Mouse (Mus musculus) urinary bladder, postnatal 36 days (tissue): ENCODE results near the gene Abl2.
"Not testable (repeated sequence)": the region's sequence is repeated elsewhere in the genome, so short reads cannot be mapped to it uniquely, and the experiment has no call there.

Experiments
- DNase-seq, 2 experiments: peaks; one replicate each; pipeline ENCODE4 v3.0.0; 2022; ENCODE audit warnings: low spot score in 2 of 2, mixed read lengths in 1 of 2

Gene Abl2

DNA sequence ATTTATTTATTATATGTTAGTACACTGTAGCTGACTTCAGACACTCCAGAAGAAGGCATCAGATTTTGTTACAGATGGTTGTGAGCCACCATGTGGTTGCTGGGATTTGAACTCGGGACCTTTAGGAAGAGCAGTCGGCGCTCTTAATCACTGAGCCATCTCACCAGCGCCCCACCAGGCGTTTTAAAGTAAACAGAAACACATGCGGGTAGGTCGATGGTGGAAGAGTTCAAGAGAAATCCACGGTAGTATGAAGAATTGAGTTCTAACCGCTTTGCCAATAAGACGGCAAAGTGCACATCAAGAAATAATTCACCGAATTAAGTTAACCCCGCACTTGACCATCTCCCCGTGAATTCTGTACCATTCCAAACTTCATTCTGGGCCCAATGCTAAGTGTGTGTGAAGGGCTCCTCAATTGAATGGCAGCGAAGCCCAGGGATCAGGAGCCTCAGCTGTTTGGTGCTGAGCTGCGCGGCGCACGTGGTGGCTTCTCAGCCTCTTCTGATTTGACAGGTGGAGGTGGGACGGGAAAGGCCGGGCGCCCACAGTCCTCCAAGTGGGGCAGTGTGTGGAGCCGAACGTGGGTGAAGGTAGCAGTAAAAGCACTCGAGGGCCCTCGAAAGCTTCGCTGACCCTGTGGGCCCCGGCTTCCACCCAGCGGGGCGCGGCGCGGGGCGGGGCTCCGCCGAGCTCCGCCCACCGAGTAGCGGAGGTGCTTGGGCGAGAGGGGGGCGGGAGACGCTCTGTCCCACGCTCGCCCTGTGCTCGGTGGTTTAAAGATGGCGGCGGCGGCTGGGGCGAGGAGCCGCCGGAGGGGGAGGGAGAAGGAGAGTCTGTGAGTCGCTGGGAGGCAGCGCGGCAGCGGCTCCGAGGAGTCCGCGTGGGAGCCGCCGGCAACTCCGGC, at the start of gene Abl2:
Abl2 (plus strand) TSS at position 763 of the 907 bp plus-strand sequence.
- peak; percentile 82 to 85 for DNase-seq

DNA sequence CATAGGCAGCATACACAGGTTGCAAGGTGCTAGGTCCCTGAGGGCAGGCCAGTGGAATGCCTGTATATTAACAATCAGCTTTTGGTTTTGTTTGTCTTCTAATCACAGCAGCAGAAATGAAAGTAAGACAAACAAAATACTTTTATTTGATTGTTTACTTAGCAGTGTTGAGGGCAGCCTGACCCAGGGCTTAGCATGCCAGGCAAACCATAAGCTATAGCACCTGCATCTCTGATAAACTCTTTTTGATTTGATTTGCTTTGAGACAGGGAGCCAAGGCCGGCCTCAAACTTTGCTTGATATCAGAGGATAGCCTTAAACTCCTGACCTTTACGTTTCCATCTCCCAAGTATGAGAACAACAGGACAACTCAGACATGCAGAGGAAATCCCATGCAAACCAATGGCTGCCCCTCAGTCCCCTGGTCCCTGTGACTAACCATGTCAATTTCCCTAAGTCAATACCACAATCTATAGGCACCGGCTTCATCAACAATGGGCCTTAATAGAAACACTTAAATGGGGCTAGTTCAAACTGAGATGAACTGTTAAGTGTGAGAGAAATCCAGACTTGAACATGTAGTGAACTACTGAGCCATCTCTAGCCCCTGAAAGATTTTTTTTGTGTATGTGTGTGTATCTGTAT, 38.3 kb upstream of the Abl2 start:
- DNase-seq = no peak

DNA sequence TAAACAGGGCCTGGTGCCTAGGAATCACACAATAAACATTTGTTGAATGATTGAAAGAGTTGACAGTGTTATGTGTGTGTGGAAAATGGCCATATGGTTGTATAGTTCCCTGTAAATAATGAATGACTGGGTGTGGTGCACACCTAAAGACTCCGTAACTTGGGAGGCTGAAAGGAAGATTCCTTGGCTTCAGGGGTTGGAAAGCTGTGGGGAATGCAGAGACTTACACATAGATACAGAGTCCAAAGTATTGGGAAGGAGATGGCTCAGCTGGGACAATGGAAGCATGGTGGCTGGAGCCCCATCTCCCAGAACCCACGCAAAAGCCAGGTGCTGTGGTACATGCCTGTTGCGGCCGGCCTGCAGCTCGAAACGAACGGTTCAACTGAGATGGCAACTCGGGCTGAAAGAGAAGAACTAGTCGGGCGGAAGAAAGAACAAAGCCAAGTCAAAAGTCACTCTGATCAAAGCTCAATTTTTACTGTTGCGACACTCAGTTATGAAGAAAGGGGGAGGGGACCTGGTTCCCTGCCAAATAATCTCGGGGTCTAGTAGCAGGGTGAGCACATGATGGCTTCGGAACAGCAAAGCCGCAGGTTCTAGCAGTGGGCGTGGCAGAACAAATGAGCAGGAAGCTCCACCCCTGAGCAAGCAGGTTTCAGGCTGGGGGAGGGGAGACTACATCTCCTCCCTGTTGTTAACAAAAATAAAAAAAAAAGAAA, 36.6 kb upstream of the Abl2 start:
- peak in 1 of 2 experiments; percentile 7 for DNase-seq

- not testable (repeated sequence) for DNase-seq
Observed at GRCm38 (mm10) chr1:156523842-156524241, 34.7 kb upstream of the Abl2 start, which contains the start of gene Gm10031. Gene Gm10031, plus strand, starts transcription at chr1:156524012.

GRCm38 (mm10) chr1:156532476-156533175, 26.0 kb upstream of the Abl2 start:
- not testable (repeated sequence) for DNase-seq

GRCm38 (mm10) chr1:156533483-156533882, 25.1 kb upstream of the Abl2 start:
- no peak for DNase-seq

DNA sequence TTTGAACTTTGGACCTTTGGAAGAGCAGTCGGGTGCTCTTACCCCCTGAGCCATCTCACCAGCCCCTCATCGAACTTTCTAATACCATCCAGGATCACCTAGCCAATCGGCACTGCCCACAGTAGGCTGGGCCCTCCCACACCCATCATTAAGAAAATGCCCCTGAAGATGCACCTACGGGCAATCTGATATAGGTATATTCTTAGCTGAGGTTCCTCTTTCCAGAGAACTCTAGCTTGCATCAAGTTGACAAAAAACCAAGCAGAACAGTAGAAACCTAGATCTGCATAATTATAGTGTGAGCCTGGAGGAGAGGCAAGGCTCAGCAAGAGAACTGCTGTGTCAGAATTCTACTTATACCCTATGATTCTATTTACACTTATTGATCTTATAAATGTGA, 24.7 kb upstream of the Abl2 start:
- DNase-seq = no peak

GRCm38 (mm10) chr1:156537031-156537430, 21.6 kb upstream of the Abl2 start:
- no peak for DNase-seq

GRCm38 (mm10) chr1:156537701-156538100, 20.9 kb upstream of the Abl2 start:
- DNase-seq = no peak

DNA sequence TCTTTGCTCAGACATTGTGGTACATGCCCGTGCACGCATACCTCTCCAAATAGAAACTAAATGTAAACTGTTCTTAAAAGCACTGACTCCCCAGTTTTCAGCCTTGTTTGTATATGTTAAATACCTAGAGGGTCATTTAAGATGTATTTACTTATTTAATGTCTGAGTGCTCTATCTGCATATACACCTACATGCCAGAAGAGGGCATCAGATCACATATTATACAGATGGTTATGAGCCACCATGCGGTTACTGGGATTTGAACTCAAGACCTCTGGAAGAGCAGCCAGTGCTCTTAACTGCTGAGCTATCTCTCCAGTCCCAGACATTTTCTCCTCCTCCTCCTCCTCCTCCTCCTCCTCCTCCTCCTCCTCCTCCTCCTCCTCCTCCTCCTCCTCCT, 20.2 kb upstream of the Abl2 start:
- no peak for DNase-seq

DNA sequence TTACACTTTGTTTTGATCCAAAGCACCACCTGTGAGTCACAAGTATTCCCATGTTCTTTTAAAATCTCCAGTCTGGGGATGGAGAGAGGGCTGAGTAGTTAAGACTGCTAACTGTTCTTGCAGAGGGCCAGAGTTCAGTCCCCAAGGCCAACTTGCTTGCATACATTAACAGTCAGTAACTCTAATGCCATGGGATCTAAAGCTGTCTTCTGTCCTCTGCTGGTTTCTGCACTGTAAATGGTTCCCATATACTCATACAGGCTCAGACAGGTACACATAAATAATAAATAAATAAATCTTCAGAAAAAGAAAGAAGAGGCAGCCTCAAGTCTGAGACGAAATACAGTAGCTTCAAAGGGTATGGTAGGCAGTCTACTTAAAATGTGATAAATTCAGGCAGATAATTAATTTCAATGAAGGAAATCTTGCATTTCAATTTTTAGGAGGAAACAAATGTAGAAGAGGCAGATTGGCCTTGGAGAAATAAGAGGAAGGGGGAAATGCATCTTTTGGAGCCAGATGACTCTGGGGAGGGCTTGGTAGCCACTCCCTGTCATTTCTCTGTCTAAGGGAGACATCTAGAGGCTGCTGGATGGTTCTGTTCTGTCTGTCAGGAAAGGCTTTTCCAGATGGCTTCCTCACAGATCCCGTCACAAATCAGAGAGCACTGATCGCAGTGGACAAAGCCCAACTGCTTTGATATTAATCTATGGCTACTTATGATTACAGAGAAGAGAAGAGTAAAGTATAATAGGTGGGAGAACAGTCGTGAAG, 18.6 kb upstream of the Abl2 start:
- DNase-seq = no peak

GRCm38 (mm10) chr1:156543999-156544398, 14.6 kb upstream of the Abl2 start:
- no peak for DNase-seq

GRCm38 (mm10) chr1:156558950-156559640, 509 bp downstream of the Abl2 start:
- peak; percentile 34 to 53 for DNase-seq

- no peak for DNase-seq
Observed at GRCm38 (mm10) chr1:156559641-156560020, 1.0 kb downstream of the Abl2 start.

GRCm38 (mm10) chr1:156560500-156560899, 1.9 kb downstream of the Abl2 start:
- no peak for DNase-seq

GRCm38 (mm10) chr1:156565328-156565727, 6.7 kb downstream of the Abl2 start:
- no peak for DNase-seq

GRCm38 (mm10) chr1:156566132-156566531, 7.5 kb downstream of the Abl2 start:
- no peak for DNase-seq

- no peak for DNase-seq
Observed at GRCm38 (mm10) chr1:156569615-156570014, 11.0 kb downstream of the Abl2 start.

GRCm38 (mm10) chr1:156572952-156573351, 14.4 kb downstream of the Abl2 start:
- DNase-seq = no peak

- no peak for DNase-seq
Observed at GRCm38 (mm10) chr1:156581149-156581548, 22.6 kb downstream of the Abl2 start.
